Mouse (Mus musculus): Measurements from ENCODE around the gene Sult6b2.

GRCm38 (mm10) chr6:142852419-142853377 is 48.4 kb upstream of the Sult6b2 start:
- TF ChIP-seq POLR2A (IDR thresholded peaks at IDR 0.05; ENCODE audit: extremely low read depth, insufficient read depth, low read length): no peak
- no peak for TF ChIP-seq CTCF (IDR thresholded peaks at IDR 0.05; ENCODE audit: low read depth, low read length)

Measured in liver, adult 2 months (tissue).